ENCODE assay signal across 12 mouse cellular contexts in the genomic region with DNA sequence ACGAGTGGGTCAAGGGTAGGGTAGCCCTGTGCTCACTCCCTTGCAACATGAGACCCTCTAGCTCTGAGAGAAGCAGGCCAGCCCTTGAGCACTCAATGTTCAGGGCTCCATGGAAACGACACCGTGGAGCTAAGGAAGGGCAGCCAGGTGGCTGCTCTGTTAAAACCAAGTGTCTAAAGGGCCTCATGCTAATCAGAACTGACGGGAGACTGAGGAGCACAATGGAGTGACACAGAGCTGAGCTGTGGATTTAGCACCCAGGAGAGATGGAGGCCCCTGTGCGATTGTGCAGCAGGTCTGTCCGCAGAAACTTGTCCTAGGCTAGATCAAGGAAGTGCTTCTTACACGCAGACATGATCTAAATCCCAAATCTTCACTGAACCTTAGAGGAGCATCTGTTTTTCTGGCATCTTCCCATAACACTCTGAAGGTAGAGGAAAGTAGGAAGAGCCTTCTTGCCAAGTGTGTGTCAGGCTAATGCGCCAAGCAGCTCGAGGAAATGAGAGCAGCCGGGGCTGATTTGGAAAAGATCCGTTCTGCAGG. TPM values are rescaled to one million over a fixed set of nuclear protein-coding genes. Genes with fewer than 3 reads are reported as not detected.
DNase-seq lines count a peak whose midpoint lies in the region; ATAC-seq and TF ChIP-seq lines count a peak whose summit lies in the region.
"Had no signal": no experiment of that assay in that cellular context is flagged by ENCODE, and none has a peak within 500 bp of the region (broad histone marks: within the 10 kb centered on the region; RNA-seq: fewer than 3 reads in every experiment).

No protein-coding gene starts in this region.

- peak overlapping the region; percentile 77 for H3K27ac ChIP-seq in cerebellum, adult 2 months (ENCODE audit: insufficient read depth, low read length)
- H3K27ac ChIP-seq in midbrain, embryonic 10.5 days (replicated peaks) = peak overlapping the region; percentile 53; the same call in 1 of the 2 replicates
- H3K27ac ChIP-seq: intestine, embryonic 15.5 days; limb, embryonic 10.5 days had no signal

- H3K36me3 ChIP-seq in midbrain, embryonic 10.5 days = peaks cover 27% of the 10 kb centered on the region

- no peak for TF ChIP-seq POLR2A in cerebellum, adult 2 months (IDR thresholded peaks at IDR 0.05; ENCODE audit: borderline replicate concordance, insufficient read depth, low read length)

- TF ChIP-seq CTCF in cerebellum, adult 2 months (IDR thresholded peaks at IDR 0.05; ENCODE audit: borderline replicate concordance, insufficient read depth, low read depth, low read length) = no peak

- peak; percentile 85 for ATAC-seq in frontal cortex, adult (ENCODE audit: low TSS enrichment)
- ATAC-seq: intestine, embryonic 15.5 days had no signal

- 6% methylated on average over 11 of the region's 11 CpGs for WGBS in cerebellum, adult 2 months
- WGBS in midbrain, embryonic 10.5 days = 57% methylated on average over 11 of the region's 11 CpGs

- no peak for DNase-seq in frontal cortex, postnatal 14 days (ENCODE audit: low spot score in 2 of 2)
- DNase-seq in ZHBTc4 (ENCODE audit: low read depth, low spot score) = peak; percentile 29
- peak; percentile 70 to 84 for DNase-seq in cerebellum, adult 2 months
- peak; percentile 32 for DNase-seq in midbrain, embryonic 10.5 days (ENCODE audit: low spot score)
- DNase-seq in urinary bladder, adult 18-20 months (ENCODE audit: low spot score in 2 of 2) = no peak
- no peak for DNase-seq in frontal cortex, postnatal 10 days (ENCODE audit: low spot score in 2 of 2)
- DNase-seq in urinary bladder, postnatal 10 days (ENCODE audit: low spot score) = no peak
- DNase-seq: adrenal gland, postnatal 10 days; thymus, adult 2 months had no signal

- H3K9me3 ChIP-seq in midbrain, embryonic 10.5 days (replicated peaks) = no peaks in the 10 kb centered on the region
- H3K9me3 ChIP-seq: intestine, embryonic 15.5 days; limb, embryonic 10.5 days had no signal

- no peak overlapping the region for H3K4me3 ChIP-seq in cerebellum, adult 2 months (replicated peaks; ENCODE audit: insufficient read depth, low read depth, low read length)
- no peak overlapping the region for H3K4me3 ChIP-seq in midbrain, embryonic 10.5 days
- H3K4me3 ChIP-seq: intestine, embryonic 15.5 days; limb, embryonic 10.5 days had no signal

- H3K27me3 ChIP-seq in cerebellum, adult 2 months (ENCODE audit: control insufficient read depth, insufficient read depth, low read length) = no peaks in the 10 kb centered on the region
- H3K27me3 ChIP-seq in midbrain, embryonic 10.5 days (ENCODE audit: low read depth, poor library complexity, severe bottlenecking) = no peaks in the 10 kb centered on the region
- H3K27me3 ChIP-seq: intestine, embryonic 15.5 days had no signal

- peaks cover 18% of the 10 kb centered on the region for H3K4me1 ChIP-seq in cerebellum, adult 2 months (ENCODE audit: control insufficient read depth, insufficient read depth, low read length)
- H3K4me1 ChIP-seq in midbrain, embryonic 10.5 days = peaks cover 21% of the 10 kb centered on the region
- H3K4me1 ChIP-seq: limb, embryonic 10.5 days had no signal

RNA-seq across cellular contexts. Expression of a gene that starts 41.6 kb away (rescaled TPM):
- polyA plus RNA-seq in cerebellum, adult 2 months (2012; rRNA removed) = 27.7 and 29.7 TPM in 2 replicates
- 18.4 and 24.8 TPM in 2 replicates for polyA plus RNA-seq in midbrain, embryonic 10.5 days (2016; fragmentation: Nextera tagmentation; extraction: Ambion mirVana)

Comparison
In these comparisons a context has a peak if more than half of its experiments do, and no peak if none do; other contexts are left out.
1. DNase-seq: peak in ZHBTc4 (single experiment), cerebellum, adult 2 months (2 of 2) and midbrain, embryonic 10.5 days (single experiment); none in frontal cortex, postnatal 14 days (0 of 2), urinary bladder, adult 18-20 months (0 of 2), frontal cortex, postnatal 10 days (0 of 2) and urinary bladder, postnatal 10 days (single experiment).